Mouse (Mus musculus) liver, postnatal 0 days (tissue): ENCODE measurements at regions not wholly inside any gene's neighbourhood (a gene's known extent, or its start where the extent isn't known, plus 50 kb on each side); places are given as distances from the start of the nearest gene placed in this dataset.

Experiments used
- ATAC-seq: fragments of 200-750 bp; cut with Nextera tagmentation; 2 replicates; pipeline ENCODE4 v1.8.0; 2017; ENCODE audit warnings: mild to moderate bottlenecking, moderate library complexity
- DNase-seq: peaks from one replicate; pipeline ENCODE4 v3.0.0-alpha.2; 2016
- H3K27ac ChIP-seq: fragments of 300-500 bp; sonication (generic); 2 replicates; pipeline ENCODE4 v1.5.1; 2014; ENCODE audit warnings: antibody characterized with exemption, moderate library complexity, mild to moderate bottlenecking, low read depth
- H3K27me3 ChIP-seq: fragments of 300-500 bp; sonication (generic); 2 replicates; pipeline ENCODE4 v1.6.1; 2014; ENCODE audit warnings: low read length, control low read depth, mixed read lengths; ENCODE audit not compliant: insufficient read depth
- H3K36me3 ChIP-seq: fragments of 300-500 bp; sonication (generic); replicated peaks from 2 replicates; pipeline ENCODE4 v1.6.1; 2014; ENCODE audit warnings: mild to moderate bottlenecking, control low read depth, low read length, moderate library complexity, mixed read lengths; ENCODE audit not compliant: insufficient read depth
- H3K4me1 ChIP-seq: fragments of 300-500 bp; sonication (generic); 2 replicates; pipeline ENCODE4 v1.6.1; 2014; ENCODE audit warnings: antibody characterized with exemption, mild to moderate bottlenecking, control low read depth; ENCODE audit not compliant: insufficient read depth
- H3K4me2 ChIP-seq: fragments of 300-500 bp; sonication (generic); 2 replicates; pipeline ENCODE4 v1.6.1; 2014; ENCODE audit warnings: low read depth, mild to moderate bottlenecking, low read length, moderate library complexity, mixed read lengths
- H3K4me3 ChIP-seq: fragments of 300-500 bp; sonication (generic); 2 replicates; pipeline ENCODE4 v1.5.1; 2014; ENCODE audit warnings: low read depth, low read length
- H3K9ac ChIP-seq: fragments of 300-500 bp; sonication (generic); replicated peaks from 2 replicates; pipeline ENCODE4 v1.6.1; 2014; ENCODE audit warnings: mild to moderate bottlenecking, moderate library complexity
- H3K9me3 ChIP-seq: fragments of 300-500 bp; sonication (generic); 2 replicates; pipeline ENCODE4 v1.6.1; 2016; ENCODE audit warnings: mild to moderate bottlenecking, control low read depth, low read length, mixed read lengths
- CTCF ChIP-seq: sonication (generic); IDR thresholded peaks from 2 replicates; pipeline ENCODE4 v1.5.1; 2016; ENCODE audit warnings: antibody characterized with exemption, low read depth
- EP300 ChIP-seq: IDR thresholded peaks from 2 replicates; pipeline ENCODE4 v1.6.1; 2016; ENCODE audit warnings: antibody characterized with exemption, low read depth, mild to moderate bottlenecking
- WGBS: fragments of 180-500 bp; shearing (Covaris S2); extraction: QIAGEN DNeasy Blood & Tissue Kit; methylation state at CpG from one replicate; pipeline ENCODE4 v1.1.7; 2014; ENCODE audit not compliant: insufficient replicate concordance; 5-methylcytosine and 5-hydroxymethylcytosine counted together

GRCm38 (mm10) chr14:76657375-76657774 lies 100.7 kb upstream of the Serp2 start:
- Histone ChIP-seq H3K36me3 (no peaks in the 10 kb centered on the region), H3K27me3 (no peaks in the 10 kb centered on the region), H3K4me1 (peaks cover 3% of the 10 kb centered on the region; the same call in 1 of the 2 replicates), H3K27ac (no peak overlapping the region), H3K9me3 (no peaks in the 10 kb centered on the region), H3K9ac (no peak overlapping the region), H3K4me3 (no peak overlapping the region), H3K4me2 (no peak overlapping the region)
- no peak for ATAC-seq
- no peak for TF ChIP-seq EP300
- TF ChIP-seq CTCF, result no peak
- no peak for DNase-seq
- 45% methylated on average over 7 of the region's 7 CpGs for WGBS

- DNase-seq (no peak), ATAC-seq (no peak)
- no peak overlapping the region for H3K27ac ChIP-seq
- H3K9me3 ChIP-seq, result no peaks in the 10 kb centered on the region
- WGBS, result 65% methylated on average over 9 of the region's 9 CpGs
- H3K4me2 ChIP-seq, result no peak overlapping the region
- H3K27me3 ChIP-seq, result no peaks in the 10 kb centered on the region
- H3K36me3 ChIP-seq, result no peaks in the 10 kb centered on the region
- no peak for TF ChIP-seq CTCF
- TF ChIP-seq EP300, result no peak
- H3K9ac ChIP-seq, result no peak overlapping the region
- no peaks in the 10 kb centered on the region for H3K4me1 ChIP-seq
- no peak overlapping the region for H3K4me3 ChIP-seq
Measured at GRCm38 (mm10) chr14:76652356-76653126, 95.9 kb upstream of the Serp2 start.

- TF ChIP-seq EP300, result no peak
- no peak for TF ChIP-seq CTCF
- H3K27ac ChIP-seq, result no peak overlapping the region
- no peaks in the 10 kb centered on the region for H3K9me3 ChIP-seq
- H3K4me2 ChIP-seq, result no peak overlapping the region
- H3K9ac ChIP-seq, result no peak overlapping the region
- 80% methylated on average over 8 of the region's 8 CpGs for WGBS
- ATAC-seq (no peak), DNase-seq (no peak)
- H3K27me3 ChIP-seq, result no peaks in the 10 kb centered on the region
- no peaks in the 10 kb centered on the region for H3K36me3 ChIP-seq
- no peak overlapping the region for H3K4me3 ChIP-seq
- no peaks in the 10 kb centered on the region for H3K4me1 ChIP-seq
Measured at GRCm38 (mm10) chr14:76651096-76651495, 94.4 kb upstream of the Serp2 start.

GRCm38 (mm10) chr14:76649927-76650326 lies 93.2 kb upstream of the Serp2 start:
- no peak overlapping the region for H3K4me3 ChIP-seq
- 56% methylated on average over 3 of the region's 3 CpGs for WGBS
- ATAC-seq (peak; percentile 45), DNase-seq (no peak)
- TF ChIP-seq EP300 (no peak), CTCF (no peak)
- H3K36me3 ChIP-seq, result no peaks in the 10 kb centered on the region
- H3K9ac ChIP-seq, result no peak overlapping the region
- no peaks in the 10 kb centered on the region for H3K27me3 ChIP-seq
- H3K4me1 ChIP-seq, result no peaks in the 10 kb centered on the region
- no peak overlapping the region for H3K4me2 ChIP-seq
- no peaks in the 10 kb centered on the region for H3K9me3 ChIP-seq
- H3K27ac ChIP-seq, result no peak overlapping the region

- TF ChIP-seq CTCF, result no peak
- no peak for TF ChIP-seq EP300
- Histone ChIP-seq H3K36me3 (no peaks in the 10 kb centered on the region), H3K4me1 (no peaks in the 10 kb centered on the region), H3K27me3 (no peaks in the 10 kb centered on the region), H3K4me2 (no peak overlapping the region), H3K4me3 (no peak overlapping the region), H3K9ac (no peak overlapping the region), H3K9me3 (no peaks in the 10 kb centered on the region), H3K27ac (no peak overlapping the region)
- 74% methylated on average over 3 of the region's 3 CpGs for WGBS
- DNase-seq (no peak), ATAC-seq (no peak)
Measured at GRCm38 (mm10) chr14:76644716-76645115, 88.0 kb upstream of the Serp2 start.

GRCm38 (mm10) chr14:76641752-76642529 lies 85.3 kb upstream of the Serp2 start:
- Histone ChIP-seq H3K9ac (no peak overlapping the region), H3K36me3 (no peaks in the 10 kb centered on the region), H3K9me3 (no peaks in the 10 kb centered on the region), H3K4me2 (no peak overlapping the region), H3K27me3 (no peaks in the 10 kb centered on the region), H3K4me3 (no peak overlapping the region), H3K27ac (no peak overlapping the region), H3K4me1 (no peaks in the 10 kb centered on the region)
- no peak for DNase-seq
- ATAC-seq, result peak; percentile 82
- TF ChIP-seq EP300, result no peak
- TF ChIP-seq CTCF, result no peak
- WGBS, result 75% methylated on average over 4 of the region's 4 CpGs
